Mouse (Mus musculus): ENCODE results near the gene Car2. TPM values are rescaled to one million over a fixed set of nuclear protein-coding genes. Genes with fewer than 3 reads are reported as not detected.

The Car2 gene
- polyA plus RNA-seq, 1 experiment: 30.9 TPM

DNA sequence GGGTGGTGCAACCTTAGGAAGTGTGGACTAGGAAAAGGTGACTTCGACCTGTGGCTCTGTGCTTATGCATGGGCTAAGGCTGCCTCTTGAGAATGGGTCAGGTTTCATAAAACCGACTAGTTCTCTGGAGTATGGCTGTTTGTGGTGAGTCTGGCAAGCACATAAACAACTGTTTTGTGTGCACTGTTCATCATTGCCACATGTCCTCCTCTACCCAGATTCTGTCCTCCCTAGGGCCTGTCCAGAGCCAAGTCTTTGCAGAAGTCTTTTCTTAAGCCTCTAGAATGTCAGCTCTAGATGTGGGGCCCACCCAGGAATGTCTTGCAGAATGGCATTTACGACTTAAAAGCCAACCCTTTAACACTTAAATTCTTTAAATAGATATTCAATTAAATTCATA is 28.2 kb upstream of the Car2 start:
- 94% methylated on average over 3 of the region's 3 CpGs for WGBS
- TF ChIP-seq POLR2A (IDR thresholded peaks at IDR 0.05; ENCODE audit: control insufficient read depth, extremely low read depth, insufficient read depth, low read length, poor library complexity) (no peak), CTCF (IDR thresholded peaks at IDR 0.05; ENCODE audit: borderline replicate concordance, control insufficient read depth, extremely low read depth, insufficient read depth, low read length, poor library complexity) (no peak)
- no peak overlapping the region for H3K27ac ChIP-seq (ENCODE audit: control insufficient read depth, insufficient read depth, low read length)
- H3K4me3 ChIP-seq (ENCODE audit: control insufficient read depth, insufficient read depth, low read length): no peak overlapping the region
- no peak for DNase-seq
- H3K36me3 ChIP-seq (ENCODE audit: control insufficient read depth, insufficient read depth, low read length): no peaks in the 10 kb centered on the region
- H3K4me1 ChIP-seq (replicated peaks; ENCODE audit: control insufficient read depth, insufficient read depth, low read length): no peaks in the 10 kb centered on the region
- H3K27me3 ChIP-seq (ENCODE audit: control insufficient read depth, insufficient read depth, low read length): no peaks in the 10 kb centered on the region

DNA sequence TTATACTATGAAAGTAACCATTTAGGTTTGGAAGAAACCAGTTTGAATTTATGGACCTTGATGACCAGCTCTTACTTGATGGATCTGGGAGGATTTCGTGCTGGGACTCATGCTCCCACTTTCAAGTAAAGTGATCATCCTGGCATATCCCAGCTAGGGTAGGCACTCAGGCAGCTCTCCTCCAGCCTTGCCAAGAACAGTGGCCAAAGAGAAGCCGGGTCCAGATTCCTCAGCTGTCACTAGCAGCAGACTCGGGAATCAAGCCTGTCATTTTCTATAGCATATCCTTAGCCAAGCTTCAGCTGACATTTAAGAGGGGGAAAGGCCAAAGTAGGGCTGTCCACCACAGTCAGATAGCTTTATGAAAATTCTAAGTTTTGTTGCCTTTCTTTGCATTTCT is 25.8 kb upstream of the Car2 start:
- Histone ChIP-seq H3K27ac (ENCODE audit: control insufficient read depth, insufficient read depth, low read length) (no peak overlapping the region), H3K36me3 (ENCODE audit: control insufficient read depth, insufficient read depth, low read length) (no peaks in the 10 kb centered on the region), H3K27me3 (ENCODE audit: control insufficient read depth, insufficient read depth, low read length) (no peaks in the 10 kb centered on the region), H3K4me3 (ENCODE audit: control insufficient read depth, insufficient read depth, low read length) (no peak overlapping the region), H3K4me1 (replicated peaks; ENCODE audit: control insufficient read depth, insufficient read depth, low read length) (no peaks in the 10 kb centered on the region)
- WGBS: 85% methylated on average over 3 of the region's 3 CpGs
- TF ChIP-seq CTCF (IDR thresholded peaks at IDR 0.05; ENCODE audit: borderline replicate concordance, control insufficient read depth, extremely low read depth, insufficient read depth, low read length, poor library complexity) (no peak), POLR2A (IDR thresholded peaks at IDR 0.05; ENCODE audit: control insufficient read depth, extremely low read depth, insufficient read depth, low read length, poor library complexity) (no peak)
- no peak for DNase-seq

DNA sequence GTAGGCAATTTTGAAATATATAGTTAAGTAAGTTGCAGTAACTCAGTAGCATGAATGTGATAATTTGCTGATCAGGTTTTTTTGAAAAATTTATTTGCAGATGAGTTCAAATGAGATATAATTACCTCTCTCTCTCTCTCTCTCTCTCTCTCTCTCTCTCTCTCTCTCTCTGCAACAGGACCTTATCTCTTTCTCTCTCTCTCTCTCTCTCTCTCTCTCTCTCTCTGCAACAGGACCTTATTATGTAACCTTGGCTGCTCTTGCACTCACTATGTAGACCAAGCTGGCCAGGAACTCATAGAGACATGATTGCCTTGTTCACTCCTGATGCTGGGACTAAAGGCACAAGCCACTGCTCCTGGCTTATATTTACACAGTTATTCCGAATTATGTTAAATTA is 24.9 kb upstream of the Car2 start:
- Histone ChIP-seq H3K36me3 (ENCODE audit: control insufficient read depth, insufficient read depth, low read length) (no peaks in the 10 kb centered on the region), H3K4me3 (ENCODE audit: control insufficient read depth, insufficient read depth, low read length) (no peak overlapping the region), H3K4me1 (replicated peaks; ENCODE audit: control insufficient read depth, insufficient read depth, low read length) (no peaks in the 10 kb centered on the region), H3K27ac (ENCODE audit: control insufficient read depth, insufficient read depth, low read length) (no peak overlapping the region), H3K27me3 (ENCODE audit: control insufficient read depth, insufficient read depth, low read length) (no peaks in the 10 kb centered on the region)
- WGBS: 95% methylated on average over 1 of the region's 1 CpGs
- TF ChIP-seq POLR2A (IDR thresholded peaks at IDR 0.05; ENCODE audit: control insufficient read depth, extremely low read depth, insufficient read depth, low read length, poor library complexity) (no peak), CTCF (IDR thresholded peaks at IDR 0.05; ENCODE audit: borderline replicate concordance, control insufficient read depth, extremely low read depth, insufficient read depth, low read length, poor library complexity) (no peak)
- no peak for DNase-seq

DNA sequence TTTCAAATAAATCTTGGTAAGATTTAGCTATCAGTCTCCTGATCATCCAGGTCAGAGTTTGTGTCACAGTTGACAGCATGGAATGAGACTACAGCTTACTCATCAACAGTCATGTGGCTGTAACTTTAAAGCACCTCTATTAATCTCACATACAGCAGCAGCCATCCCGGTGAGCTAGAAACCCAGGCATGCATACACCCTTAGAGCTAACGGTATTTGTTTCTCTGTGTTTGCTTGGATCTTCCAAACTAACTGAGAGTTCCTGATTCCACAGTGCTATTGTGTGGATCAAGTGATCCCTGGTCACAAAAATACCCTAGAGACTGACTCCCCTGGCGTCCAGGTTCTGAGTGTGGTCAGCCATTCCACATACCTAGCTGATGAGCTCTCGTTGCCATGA is 24.3 kb upstream of the Car2 start:
- no peak for DNase-seq
- H3K4me1 ChIP-seq (replicated peaks; ENCODE audit: control insufficient read depth, insufficient read depth, low read length): no peaks in the 10 kb centered on the region
- no peaks in the 10 kb centered on the region for H3K27me3 ChIP-seq (ENCODE audit: control insufficient read depth, insufficient read depth, low read length)
- no peak overlapping the region for H3K4me3 ChIP-seq (ENCODE audit: control insufficient read depth, insufficient read depth, low read length)
- 85% methylated on average over 4 of the region's 4 CpGs for WGBS
- H3K36me3 ChIP-seq (ENCODE audit: control insufficient read depth, insufficient read depth, low read length): no peaks in the 10 kb centered on the region
- H3K27ac ChIP-seq (ENCODE audit: control insufficient read depth, insufficient read depth, low read length): no peak overlapping the region
- TF ChIP-seq POLR2A (IDR thresholded peaks at IDR 0.05; ENCODE audit: control insufficient read depth, extremely low read depth, insufficient read depth, low read length, poor library complexity) (no peak), CTCF (IDR thresholded peaks at IDR 0.05; ENCODE audit: borderline replicate concordance, control insufficient read depth, extremely low read depth, insufficient read depth, low read length, poor library complexity) (no peak)

DNA sequence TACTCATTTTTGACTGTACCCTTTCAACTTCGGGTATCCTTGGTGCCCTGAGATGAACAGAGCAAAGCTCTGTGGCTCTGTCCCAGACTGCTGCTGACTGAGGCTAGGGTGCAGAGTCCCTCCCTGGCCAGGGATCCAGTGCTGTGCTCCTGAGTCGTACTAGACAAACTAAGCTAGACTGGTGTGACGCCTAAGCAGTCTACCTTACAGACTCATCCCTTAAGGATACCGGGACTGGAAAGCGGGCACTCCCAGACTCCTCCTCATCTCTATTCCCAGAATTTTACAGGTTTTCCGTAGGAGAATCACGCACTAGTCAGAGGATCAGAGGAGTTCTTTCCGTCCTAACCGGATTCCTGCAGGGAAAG is 23.4 kb upstream of the Car2 start:
- WGBS: 15% methylated on average over 9 of the region's 9 CpGs
- Histone ChIP-seq H3K4me3 (ENCODE audit: control insufficient read depth, insufficient read depth, low read length) (no peak overlapping the region), H3K27me3 (ENCODE audit: control insufficient read depth, insufficient read depth, low read length) (no peaks in the 10 kb centered on the region)

DNA sequence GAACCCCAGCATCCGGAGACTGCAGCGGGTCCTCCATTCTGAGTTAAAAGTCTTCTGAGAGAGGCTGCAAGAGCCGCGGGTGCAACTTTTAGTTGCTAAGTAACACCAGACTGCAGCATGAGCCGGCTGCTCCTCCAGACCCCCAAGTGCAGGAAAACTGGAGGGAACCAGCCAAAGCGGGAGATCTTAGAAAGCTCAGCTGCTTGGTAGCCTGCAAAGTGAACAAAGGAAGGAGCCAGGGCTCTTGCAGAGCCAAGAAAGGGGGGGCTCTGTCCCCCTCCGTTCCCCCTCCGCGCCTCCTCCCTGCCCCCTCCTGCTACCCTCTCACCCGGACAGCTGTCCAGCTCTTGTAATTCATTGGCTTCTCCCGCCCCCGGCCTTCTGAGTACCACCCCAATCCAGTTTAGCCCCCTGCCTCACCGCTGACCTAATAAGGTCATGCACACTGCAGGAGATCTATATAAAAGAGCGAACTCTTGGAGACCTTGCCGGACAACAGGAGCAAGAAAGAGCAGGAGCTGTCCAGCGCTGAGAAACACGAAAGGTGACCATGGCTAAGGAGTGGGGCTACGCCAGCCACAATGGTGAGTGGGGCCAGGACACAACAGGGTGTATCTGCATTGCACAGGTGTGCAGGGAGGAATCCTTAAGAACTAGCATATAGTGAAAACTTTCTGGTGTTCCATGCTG is 22.9 kb upstream of the Car2 start, which contains the start of gene Car3:
TSS of gene Car3 (plus strand) at position 491 of the 690 bp plus-strand sequence.
- WGBS: 25% methylated on average over 18 of the region's 18 CpGs

More for the DNA sequence above, 23.4 kb upstream of the Car2 start:
- Histone ChIP-seq H3K36me3 (ENCODE audit: control insufficient read depth, insufficient read depth, low read length) (no peaks in the 10 kb centered on the region), H3K4me1 (replicated peaks; ENCODE audit: control insufficient read depth, insufficient read depth, low read length) (no peaks in the 10 kb centered on the region), H3K27ac (ENCODE audit: control insufficient read depth, insufficient read depth, low read length) (no peak overlapping the region)
- DNase-seq: no peak
- TF ChIP-seq CTCF (IDR thresholded peaks at IDR 0.05; ENCODE audit: borderline replicate concordance, control insufficient read depth, extremely low read depth, insufficient read depth, low read length, poor library complexity): no peak
- TF ChIP-seq POLR2A (IDR thresholded peaks at IDR 0.05; ENCODE audit: control insufficient read depth, extremely low read depth, insufficient read depth, low read length, poor library complexity): no peak

More for the DNA sequence above, 22.9 kb upstream of the Car2 start, which contains the start of gene Car3:
- DNase-seq: no peak
- no peak within 1 kb of the TSS for H3K4me3 ChIP-seq (ENCODE audit: control insufficient read depth, insufficient read depth, low read length)
- TF ChIP-seq CTCF (IDR thresholded peaks at IDR 0.05; ENCODE audit: borderline replicate concordance, control insufficient read depth, extremely low read depth, insufficient read depth, low read length, poor library complexity) (no peak), POLR2A (IDR thresholded peaks at IDR 0.05; ENCODE audit: control insufficient read depth, extremely low read depth, insufficient read depth, low read length, poor library complexity) (no peak)
- no peaks in the 10 kb centered on the region for H3K36me3 ChIP-seq (ENCODE audit: control insufficient read depth, insufficient read depth, low read length)
- no peaks in the 10 kb centered on the region for H3K4me1 ChIP-seq (replicated peaks; ENCODE audit: control insufficient read depth, insufficient read depth, low read length)
- no peak within 1 kb of the TSS for H3K27ac ChIP-seq (ENCODE audit: control insufficient read depth, insufficient read depth, low read length)
- H3K27me3 ChIP-seq (ENCODE audit: control insufficient read depth, insufficient read depth, low read length): no peaks in the 10 kb centered on the region

Data from thymus, adult 2 months (tissue).